Mouse (Mus musculus) midbrain, embryonic 13.5 days (tissue): ENCODE measurements around the gene Ifit1bl2. TPM values are rescaled to one million over a fixed set of nuclear protein-coding genes. Genes with fewer than 3 reads are reported as not detected.

ENCODE experiments used
- ATAC-seq: fragments of 200-750 bp; cut with Nextera tagmentation; 2 replicates; pipeline ENCODE4 v1.8.0; 2017; ENCODE audit warnings: mild to moderate bottlenecking, moderate TSS enrichment, moderate library complexity
- H3K27ac ChIP-seq: fragments of 300-500 bp; sonication (generic); 2 replicates; pipeline ENCODE4 v1.5.1; 2015; ENCODE audit warnings: inconsistent platforms, mild to moderate bottlenecking, moderate library complexity
- H3K27me3 ChIP-seq: fragments of 300-500 bp; sonication (generic); 2 replicates; pipeline ENCODE4 v1.6.1; 2015; ENCODE audit warnings: mild to moderate bottlenecking, inconsistent platforms
- H3K36me3 ChIP-seq: fragments of 300-500 bp; sonication (generic); 2 replicates; pipeline ENCODE4 v1.6.1; 2015; ENCODE audit warnings: mild to moderate bottlenecking, inconsistent platforms
- H3K4me1 ChIP-seq: fragments of 300-500 bp; sonication (generic); replicated peaks from 2 replicates; pipeline ENCODE4 v1.6.1; 2015; ENCODE audit warnings: inconsistent platforms
- H3K4me2 ChIP-seq: fragments of 300-500 bp; sonication (generic); replicated peaks from 2 replicates; pipeline ENCODE4 v1.6.1; 2015; ENCODE audit warnings: moderate library complexity, mild to moderate bottlenecking, inconsistent platforms
- H3K4me3 ChIP-seq: fragments of 300-500 bp; sonication (generic); replicated peaks from 2 replicates; pipeline ENCODE4 v1.5.1; 2015; ENCODE audit warnings: mild to moderate bottlenecking, inconsistent platforms
- H3K9ac ChIP-seq: fragments of 300-500 bp; sonication (generic); replicated peaks from 2 replicates; pipeline ENCODE4 v1.6.1; 2015; ENCODE audit warnings: mild to moderate bottlenecking, inconsistent platforms
- H3K9me3 ChIP-seq: fragments of 300-500 bp; sonication (generic); 2 replicates; pipeline ENCODE4 v1.6.1; 2016; ENCODE audit warnings: mild to moderate bottlenecking, inconsistent platforms
- WGBS: fragments of 180-500 bp; shearing (Covaris S2); methylation state at CpG from one replicate; pipeline ENCODE4 v1.1.7; 2015; 5-methylcytosine and 5-hydroxymethylcytosine counted together
- polyA plus RNA-seq: library from polyadenylated mRNA; unstranded; fragments of >200 nt; fragmentation: Nextera tagmentation; extraction: Ambion mirVana; gene quantifications from 2 replicates; pipeline ENCODE4 v1.2.1, GENCODE M21; 2015

Ifit1bl2 gene
- 0.12 and 0.18 TPM in 2 replicates for polyA plus RNA-seq

DNA sequence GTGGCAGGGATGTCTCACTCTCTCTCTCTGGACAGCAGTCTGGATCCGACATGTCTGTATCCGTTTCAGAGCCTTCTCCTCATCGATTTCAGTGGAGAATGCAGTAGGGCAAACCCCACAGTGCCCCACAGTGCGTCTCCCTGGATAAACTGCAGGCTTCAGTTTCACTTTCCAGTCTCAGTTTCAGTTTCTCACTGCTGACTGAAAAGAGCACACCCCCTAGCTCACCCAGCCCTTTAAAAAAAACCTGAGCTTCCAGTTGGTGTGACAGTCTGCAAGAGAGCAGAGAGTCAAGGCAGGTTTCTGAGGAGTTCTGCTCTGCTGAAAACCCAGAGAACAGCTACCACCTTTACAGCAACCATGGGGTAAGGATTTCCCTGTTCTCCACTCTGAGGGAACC, at the start of gene Ifit1bl2, which contains the start of gene Ifit1:
Gene Ifit1bl2 (minus strand): TSS at position 121 of the 400 bp plus-strand sequence.
Gene Ifit1 (plus strand): TSS at position 249 of the 400 bp plus-strand sequence.
- no peak within 1 kb of the TSS for H3K9ac ChIP-seq
- no peaks in the 10 kb centered on the region for H3K4me1 ChIP-seq
- 69% methylated on average over 4 of the region's 4 CpGs for WGBS
- no peak within 1 kb of the TSS for H3K4me2 ChIP-seq
- no peak within 1 kb of the TSS for H3K4me3 ChIP-seq
- no peaks in the 10 kb centered on the region for H3K27me3 ChIP-seq
- no peaks in the 10 kb centered on the region for H3K9me3 ChIP-seq
- no peaks in the 10 kb centered on the region for H3K36me3 ChIP-seq
- no peak for ATAC-seq
- H3K27ac ChIP-seq = no peak within 1 kb of the TSS

DNA sequence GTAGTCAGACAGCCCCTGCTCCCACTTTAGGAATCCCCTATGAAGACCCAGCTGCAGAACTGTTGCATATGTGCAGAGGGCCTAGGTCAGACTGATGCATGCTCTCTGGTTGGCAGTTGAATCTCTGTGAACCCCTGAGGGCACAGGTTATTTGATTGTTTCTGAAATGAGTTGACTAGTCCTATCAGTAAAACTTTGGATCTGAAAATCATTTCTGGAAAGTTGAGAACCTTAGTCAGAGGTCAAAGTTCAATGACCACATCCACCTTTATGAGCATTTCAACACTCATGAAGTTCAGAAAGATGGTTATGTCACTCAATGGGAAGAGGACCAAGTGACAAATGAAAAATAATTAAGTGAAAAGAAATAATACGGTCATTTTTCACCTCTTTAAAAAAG, 45.0 kb upstream of the Ifit1bl2 start:
- Histone ChIP-seq H3K4me1 (no peaks in the 10 kb centered on the region), H3K27ac (no peak overlapping the region), H3K4me3 (no peak overlapping the region), H3K36me3 (no peaks in the 10 kb centered on the region), H3K9ac (no peak overlapping the region), H3K9me3 (no peaks in the 10 kb centered on the region), H3K4me2 (no peak overlapping the region), H3K27me3 (no peaks in the 10 kb centered on the region)
- ATAC-seq = no peak
- 95% methylated on average over 1 of the region's 1 CpGs for WGBS

DNA sequence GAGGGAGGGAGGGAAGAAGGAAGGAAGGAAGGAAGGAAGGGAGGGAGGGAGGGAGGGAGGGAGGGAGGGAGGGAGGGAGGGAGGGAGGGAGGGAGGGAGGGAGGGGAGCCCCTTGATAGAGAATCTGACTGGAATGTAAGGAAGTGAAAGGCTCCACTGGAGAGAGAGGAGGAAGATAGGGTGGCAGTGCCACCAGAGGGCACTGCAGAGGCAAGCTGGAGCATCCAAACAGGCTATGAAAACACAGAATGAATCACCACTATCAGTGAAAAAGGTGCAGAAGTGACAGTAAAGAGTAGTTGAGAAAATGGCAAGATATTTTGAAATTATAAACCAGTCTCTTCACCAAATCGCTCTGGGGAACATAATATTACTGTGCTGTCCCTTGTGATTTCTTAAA, 44.3 kb upstream of the Ifit1bl2 start:
- Histone ChIP-seq H3K27ac (no peak overlapping the region), H3K4me3 (no peak overlapping the region), H3K4me2 (no peak overlapping the region), H3K27me3 (no peaks in the 10 kb centered on the region), H3K9me3 (no peaks in the 10 kb centered on the region), H3K9ac (no peak overlapping the region), H3K36me3 (no peaks in the 10 kb centered on the region), H3K4me1 (no peaks in the 10 kb centered on the region)
- ATAC-seq = 0 out of 2 replicates have a peak, but pooled peaks have one; percentile 62
- WGBS = 56% methylated on average over 1 of the region's 1 CpGs

GRCm38 (mm10) chr19:34678428-34678827, 37.9 kb upstream of the Ifit1bl2 start:
- no peak overlapping the region for H3K4me2 ChIP-seq
- H3K9ac ChIP-seq = no peak overlapping the region
- no peaks in the 10 kb centered on the region for H3K27me3 ChIP-seq
- no peaks in the 10 kb centered on the region for H3K9me3 ChIP-seq
- WGBS = 89% methylated on average over 4 of the region's 4 CpGs
- H3K36me3 ChIP-seq = no peaks in the 10 kb centered on the region
- H3K4me1 ChIP-seq = no peaks in the 10 kb centered on the region
- H3K27ac ChIP-seq = no peak overlapping the region
- ATAC-seq = no peak
- no peak overlapping the region for H3K4me3 ChIP-seq

DNA sequence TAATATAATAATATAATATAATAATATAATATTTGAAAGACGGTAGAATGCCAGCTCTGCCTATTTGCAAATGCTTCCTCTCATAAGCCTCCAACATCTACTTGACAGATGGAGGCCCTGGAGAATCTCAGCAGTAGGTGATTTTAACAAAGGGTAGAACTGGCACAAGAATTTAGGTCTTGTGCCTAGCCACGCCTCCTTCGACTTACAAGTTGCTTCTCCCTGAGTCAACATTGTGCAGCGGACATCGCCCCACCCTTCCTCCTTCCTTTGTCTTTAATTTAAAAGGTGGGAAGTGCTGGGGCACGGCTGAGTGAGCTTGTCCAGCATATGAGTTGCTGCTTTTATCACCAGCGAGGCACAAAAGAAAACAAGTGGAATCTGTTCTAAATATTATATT, 32.9 kb upstream of the Ifit1bl2 start:
- H3K9me3 ChIP-seq = no peaks in the 10 kb centered on the region
- H3K9ac ChIP-seq = no peak overlapping the region
- no peak overlapping the region for H3K27ac ChIP-seq
- no peak overlapping the region for H3K4me3 ChIP-seq
- H3K4me2 ChIP-seq = no peak overlapping the region
- 64% methylated on average over 7 of the region's 7 CpGs for WGBS
- H3K36me3 ChIP-seq = no peaks in the 10 kb centered on the region
- H3K4me1 ChIP-seq = no peaks in the 10 kb centered on the region
- ATAC-seq = no peak
- no peaks in the 10 kb centered on the region for H3K27me3 ChIP-seq

- Histone ChIP-seq H3K9ac (no peak overlapping the region), H3K36me3 (no peaks in the 10 kb centered on the region), H3K27me3 (no peaks in the 10 kb centered on the region), H3K27ac (no peak overlapping the region), H3K4me2 (no peak overlapping the region), H3K4me3 (no peak overlapping the region), H3K4me1 (no peaks in the 10 kb centered on the region), H3K9me3 (no peaks in the 10 kb centered on the region)
- WGBS = 1% methylated on average over 5 of the region's 5 CpGs
- ATAC-seq = no peak
Observed at GRCm38 (mm10) chr19:34666127-34666526, 25.6 kb upstream of the Ifit1bl2 start.

- ATAC-seq = 0 out of 2 replicates have a peak, but pooled peaks have one; percentile 44
- 58% methylated on average over 5 of the region's 5 CpGs for WGBS
- Histone ChIP-seq H3K27ac (no peak overlapping the region), H3K4me3 (no peak overlapping the region), H3K27me3 (no peaks in the 10 kb centered on the region), H3K9me3 (no peaks in the 10 kb centered on the region), H3K4me1 (no peaks in the 10 kb centered on the region), H3K36me3 (no peaks in the 10 kb centered on the region), H3K9ac (no peak overlapping the region), H3K4me2 (0 out of 2 replicates have a peak overlapping the region, but pooled peaks have one; percentile 51)
Observed at GRCm38 (mm10) chr19:34662740-34663139, 22.2 kb upstream of the Ifit1bl2 start.

GRCm38 (mm10) chr19:34662067-34662507, 21.5 kb upstream of the Ifit1bl2 start:
- Histone ChIP-seq H3K9me3 (no peaks in the 10 kb centered on the region), H3K36me3 (no peaks in the 10 kb centered on the region), H3K27ac (no peak overlapping the region), H3K4me2 (peak overlapping the region; percentile 51), H3K4me1 (no peaks in the 10 kb centered on the region), H3K27me3 (no peaks in the 10 kb centered on the region), H3K4me3 (peak overlapping the region; percentile 37), H3K9ac (no peak overlapping the region)
- WGBS = 18% methylated on average over 13 of the region's 13 CpGs
- peak; percentile 96 for ATAC-seq

DNA sequence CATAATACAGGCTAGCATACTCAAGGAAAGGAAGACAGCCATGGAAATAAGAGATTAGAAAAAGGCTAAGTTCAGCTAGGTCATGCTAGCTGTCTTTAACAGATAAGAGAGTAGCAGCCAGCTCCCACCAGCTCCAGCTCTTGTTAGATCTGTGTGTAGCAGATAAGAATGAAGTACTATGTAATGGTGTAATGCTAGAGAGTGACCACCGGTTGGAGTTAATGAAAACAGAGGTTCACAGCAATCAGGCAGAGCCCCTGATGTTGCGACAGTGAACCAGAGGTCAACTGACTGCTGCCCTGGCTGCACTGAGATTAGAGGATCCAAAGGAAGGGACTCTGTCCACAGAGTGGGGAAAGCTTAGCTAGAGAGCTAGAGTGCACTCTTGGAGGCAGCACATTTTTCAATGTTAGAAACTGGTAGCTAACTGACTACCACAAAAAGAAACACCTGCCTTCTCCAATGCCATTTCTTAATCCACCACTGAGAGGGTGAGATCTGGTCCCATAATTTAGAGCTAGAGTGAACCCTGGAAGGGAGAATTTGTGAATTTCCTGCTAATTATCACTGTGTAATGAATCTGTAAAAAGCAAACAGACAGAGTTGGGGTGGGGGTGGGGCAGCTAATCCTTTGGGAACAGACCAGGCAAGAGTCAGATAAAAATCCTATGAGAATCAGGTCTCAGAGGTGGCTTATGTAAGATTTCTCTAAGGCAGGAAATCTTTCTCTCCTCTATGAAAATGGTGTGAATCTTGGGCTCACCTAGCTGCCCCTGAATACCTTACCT, 16.2 kb upstream of the Ifit1bl2 start:
- Histone ChIP-seq H3K4me2 (no peak overlapping the region), H3K27ac (no peak overlapping the region), H3K9me3 (no peaks in the 10 kb centered on the region), H3K4me3 (no peak overlapping the region), H3K36me3 (no peaks in the 10 kb centered on the region), H3K27me3 (no peaks in the 10 kb centered on the region), H3K9ac (no peak overlapping the region), H3K4me1 (no peaks in the 10 kb centered on the region)
- 30% methylated on average over 2 of the region's 2 CpGs for WGBS
- ATAC-seq = peak; percentile 45; the same call in 1 of the 2 replicates

GRCm38 (mm10) chr19:34655227-34655805, 14.8 kb upstream of the Ifit1bl2 start:
- Histone ChIP-seq H3K27me3 (no peaks in the 10 kb centered on the region), H3K4me2 (no peak overlapping the region), H3K4me1 (no peaks in the 10 kb centered on the region), H3K27ac (no peak overlapping the region), H3K9ac (no peak overlapping the region), H3K4me3 (no peak overlapping the region), H3K9me3 (no peaks in the 10 kb centered on the region), H3K36me3 (no peaks in the 10 kb centered on the region)
- ATAC-seq = no peak
- WGBS = 90% methylated on average over 10 of the region's 10 CpGs

DNA sequence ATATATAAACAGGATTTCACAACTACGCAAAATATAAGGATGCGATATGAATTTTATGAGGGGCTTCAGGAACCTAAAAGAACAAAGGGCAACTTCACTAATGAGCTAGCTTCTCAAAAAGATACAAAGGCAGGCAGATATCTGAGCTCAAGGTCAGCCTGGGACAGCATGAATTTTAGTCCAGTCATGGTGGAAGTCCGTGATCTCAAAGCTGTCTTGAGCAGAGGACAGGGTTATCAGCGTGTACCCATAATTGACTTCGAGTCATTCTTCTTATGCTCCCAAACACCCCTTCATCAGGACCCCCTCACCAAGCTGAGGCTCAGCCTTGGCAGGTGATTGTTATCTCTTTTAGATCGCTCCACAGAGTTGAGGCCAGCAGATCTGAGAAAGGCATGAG, 10.5 kb upstream of the Ifit1bl2 start:
- WGBS = 90% methylated on average over 6 of the region's 6 CpGs
- Histone ChIP-seq H3K27me3 (no peaks in the 10 kb centered on the region), H3K4me1 (no peaks in the 10 kb centered on the region), H3K4me2 (no peak overlapping the region), H3K9me3 (no peaks in the 10 kb centered on the region), H3K9ac (no peak overlapping the region), H3K4me3 (no peak overlapping the region), H3K36me3 (no peaks in the 10 kb centered on the region), H3K27ac (no peak overlapping the region)
- no peak for ATAC-seq

- Histone ChIP-seq H3K4me1 (no peaks in the 10 kb centered on the region), H3K4me3 (no peak overlapping the region), H3K9me3 (no peaks in the 10 kb centered on the region), H3K4me2 (no peak overlapping the region), H3K27me3 (no peaks in the 10 kb centered on the region), H3K36me3 (no peaks in the 10 kb centered on the region), H3K27ac (no peak overlapping the region), H3K9ac (no peak overlapping the region)
- ATAC-seq = no peak
- WGBS = 89% methylated on average over 3 of the region's 3 CpGs
Observed at GRCm38 (mm10) chr19:34650276-34650675, 9.7 kb upstream of the Ifit1bl2 start.
